Mouse (Mus musculus): ENCODE measurements around the gene Ccdc141. TPM values are rescaled to one million over a fixed set of nuclear protein-coding genes. Genes with fewer than 3 reads are reported as not detected.

Ccdc141 gene
- total RNA-seq, 2 experiments from 2014 or later: 5.4 to 6.5 TPM

GRCm38 (mm10) chr2:77149576-77149975, 20.9 kb downstream of the Ccdc141 start:
- no peak for DNase-seq
- no peak for TF ChIP-seq CTCF (IDR thresholded peaks at IDR 0.05)
- intact Hi-C loops (cut with DNase I): no loop called here
- no peak overlapping the region for H3K4me3 ChIP-seq
- H3K27ac ChIP-seq: no peak overlapping the region

GRCm38 (mm10) chr2:77148215-77148614, 22.2 kb downstream of the Ccdc141 start:
- DNase-seq: no peak
- no peak for TF ChIP-seq CTCF (IDR thresholded peaks at IDR 0.05)
- intact Hi-C loops (cut with DNase I): no loop called here
- Histone ChIP-seq H3K27ac (no peak overlapping the region), H3K4me3 (no peak overlapping the region)

GRCm38 (mm10) chr2:77146968-77147367, 23.5 kb downstream of the Ccdc141 start:
- no peak for DNase-seq
- intact Hi-C loops (cut with DNase I): no loop called here
- no peak overlapping the region for H3K4me3 ChIP-seq
- TF ChIP-seq CTCF (IDR thresholded peaks at IDR 0.05): no peak
- no peak overlapping the region for H3K27ac ChIP-seq

DNA sequence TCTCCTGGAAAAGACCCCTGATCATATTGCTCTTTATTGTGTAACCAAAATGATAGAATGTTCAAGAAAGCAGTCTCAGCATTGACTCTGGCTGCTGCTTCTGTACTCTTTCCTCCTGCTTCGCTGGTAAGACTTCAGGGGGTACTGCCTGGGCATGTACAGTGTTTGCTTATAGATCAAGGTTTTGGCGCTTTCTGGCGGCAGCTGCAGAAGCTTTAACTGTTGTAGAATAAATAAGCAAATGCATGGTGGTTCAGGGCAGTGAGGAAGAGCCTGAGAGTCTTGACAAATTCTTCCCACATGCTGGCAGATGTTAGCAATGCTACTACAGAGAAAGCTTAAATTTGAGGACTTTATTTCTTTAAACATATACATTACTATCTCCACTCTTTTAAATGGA, 24.1 kb downstream of the Ccdc141 start:
- Histone ChIP-seq H3K27ac (no peak overlapping the region), H3K4me3 (no peak overlapping the region)
- TF ChIP-seq CTCF (IDR thresholded peaks at IDR 0.05): no peak
- DNase-seq: no peak
- intact Hi-C loops (cut with DNase I): no loop called here

GRCm38 (mm10) chr2:77143536-77143935, 26.9 kb downstream of the Ccdc141 start:
- DNase-seq: no peak
- no peak for TF ChIP-seq CTCF (IDR thresholded peaks at IDR 0.05)
- intact Hi-C loops (cut with DNase I): no loop called here
- Histone ChIP-seq H3K4me3 (no peak overlapping the region), H3K27ac (no peak overlapping the region)

- Histone ChIP-seq H3K4me3 (no peak overlapping the region), H3K27ac (no peak overlapping the region)
- intact Hi-C loops (cut with DNase I): no loop called here
- TF ChIP-seq CTCF (IDR thresholded peaks at IDR 0.05): no peak
- DNase-seq: no peak
Observed at GRCm38 (mm10) chr2:77138879-77139278, 31.6 kb downstream of the Ccdc141 start.

- Histone ChIP-seq H3K27ac (no peak overlapping the region), H3K4me3 (no peak overlapping the region)
- no peak for DNase-seq
- intact Hi-C loops (cut with DNase I): no loop called here
- no peak for TF ChIP-seq CTCF (IDR thresholded peaks at IDR 0.05)
Observed at GRCm38 (mm10) chr2:77134906-77135305, 35.5 kb downstream of the Ccdc141 start.

DNA sequence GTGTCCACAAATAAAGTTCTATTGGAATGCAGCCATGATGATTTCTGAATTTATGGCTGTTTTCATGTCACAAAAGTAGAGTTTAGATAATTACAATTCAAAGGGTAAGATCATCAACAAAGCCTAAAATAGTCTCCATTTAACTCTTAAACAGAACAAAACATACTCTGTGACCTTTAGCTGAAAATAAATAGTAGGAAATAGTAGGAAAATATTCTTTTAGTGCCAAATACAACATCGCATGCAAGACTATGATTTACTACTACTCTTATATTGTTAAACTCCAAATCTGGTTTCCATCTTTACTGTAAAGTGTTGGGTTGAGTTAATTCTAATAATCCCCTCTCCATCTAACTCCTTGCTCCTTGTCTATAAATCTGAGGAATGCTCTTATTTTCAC, 37.0 kb downstream of the Ccdc141 start:
- H3K27ac ChIP-seq: no peak overlapping the region
- no peak for DNase-seq
- H3K4me3 ChIP-seq: no peak overlapping the region
- intact Hi-C loops (cut with DNase I): no loop called here
- TF ChIP-seq CTCF (IDR thresholded peaks at IDR 0.05): no peak

DNA sequence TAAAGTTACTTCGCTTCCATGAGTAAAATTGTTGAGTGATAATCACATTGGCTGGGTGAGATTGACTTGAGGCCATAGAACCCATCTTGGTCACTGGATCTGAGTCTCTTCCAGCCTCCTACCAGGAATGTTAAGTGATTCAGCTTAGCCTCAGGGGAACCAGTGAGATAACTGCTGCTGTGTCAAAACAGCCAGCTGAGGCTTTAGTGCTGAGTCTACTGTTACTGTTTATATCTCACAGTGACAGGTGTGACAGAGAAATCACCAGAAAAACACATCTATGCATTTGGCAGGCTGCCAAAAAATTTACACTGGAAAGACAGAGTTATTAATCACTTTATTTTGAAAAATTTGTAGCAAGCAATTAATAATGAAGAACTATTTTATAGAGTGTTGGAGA, 43.5 kb downstream of the Ccdc141 start:
- intact Hi-C loops (cut with DNase I): no loop called here
- no peak for TF ChIP-seq CTCF (IDR thresholded peaks at IDR 0.05)
- H3K4me3 ChIP-seq: no peak overlapping the region
- H3K27ac ChIP-seq: peak overlapping the region; percentile 21; the same call in 1 of the 2 replicates
- no peak for DNase-seq

DNA sequence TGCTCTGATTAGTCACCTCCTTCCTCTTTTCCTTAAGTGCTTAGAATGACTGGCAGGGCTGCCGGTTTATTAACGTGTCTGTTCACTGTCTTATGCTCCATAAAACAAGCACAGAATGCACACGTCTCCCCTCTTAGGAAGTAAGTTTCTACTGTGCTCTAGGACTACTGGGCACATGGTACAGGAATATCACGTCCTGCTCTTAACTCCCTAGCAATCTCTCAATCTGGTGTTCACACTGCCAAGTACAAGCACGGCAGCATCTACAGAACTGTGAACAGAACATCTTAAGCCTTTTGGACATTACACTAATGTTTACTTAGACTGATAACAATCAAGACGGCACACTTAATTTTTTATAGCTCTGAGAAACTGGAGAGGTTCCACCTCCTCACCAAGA, 52.3 kb downstream of the Ccdc141 start:
- Histone ChIP-seq H3K4me3 (no peak overlapping the region), H3K27ac (no peak overlapping the region)
- no peak for DNase-seq
- intact Hi-C loops (cut with DNase I): loop anchor here (5.0 kb wide), 1 partner anchor 54 kb away; the partner anchor contains the start of gene Ccdc141
- no peak for TF ChIP-seq CTCF (IDR thresholded peaks at IDR 0.05)

GRCm38 (mm10) chr2:77114335-77114734, 56.1 kb downstream of the Ccdc141 start:
- Histone ChIP-seq H3K4me3 (no peak overlapping the region), H3K27ac (peak overlapping the region; percentile 65)
- TF ChIP-seq CTCF (IDR thresholded peaks at IDR 0.05): no peak
- intact Hi-C loops (cut with DNase I): no loop called here
- DNase-seq: no peak

DNA sequence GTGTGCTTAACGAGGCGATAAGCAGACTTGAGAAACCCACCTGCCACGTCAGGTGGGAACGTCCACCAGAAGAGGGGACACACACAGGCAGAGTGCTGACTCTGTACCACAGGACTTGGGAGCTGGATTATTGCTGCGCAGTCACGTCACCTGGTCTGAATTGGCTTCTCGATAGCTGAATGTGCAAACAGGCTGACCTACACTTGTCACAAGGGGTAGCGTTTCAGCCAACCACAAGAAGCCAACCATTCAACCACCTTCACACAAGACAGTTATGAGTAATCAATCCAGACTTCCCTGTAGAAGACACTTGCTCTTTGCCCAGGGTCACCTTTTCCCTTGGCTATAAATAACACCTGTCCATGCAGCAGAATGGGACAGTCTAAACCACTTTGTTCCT, 56.6 kb downstream of the Ccdc141 start:
- intact Hi-C loops (cut with DNase I): no loop called here
- DNase-seq: peak; percentile 51
- no peak for TF ChIP-seq CTCF (IDR thresholded peaks at IDR 0.05)
- H3K27ac ChIP-seq: peak overlapping the region; percentile 65
- no peak overlapping the region for H3K4me3 ChIP-seq

GRCm38 (mm10) chr2:77113026-77113425, 57.4 kb downstream of the Ccdc141 start:
- no peak overlapping the region for H3K27ac ChIP-seq
- TF ChIP-seq CTCF (IDR thresholded peaks at IDR 0.05): no peak
- H3K4me3 ChIP-seq: no peak overlapping the region
- intact Hi-C loops (cut with DNase I): no loop called here
- no peak for DNase-seq

DNA sequence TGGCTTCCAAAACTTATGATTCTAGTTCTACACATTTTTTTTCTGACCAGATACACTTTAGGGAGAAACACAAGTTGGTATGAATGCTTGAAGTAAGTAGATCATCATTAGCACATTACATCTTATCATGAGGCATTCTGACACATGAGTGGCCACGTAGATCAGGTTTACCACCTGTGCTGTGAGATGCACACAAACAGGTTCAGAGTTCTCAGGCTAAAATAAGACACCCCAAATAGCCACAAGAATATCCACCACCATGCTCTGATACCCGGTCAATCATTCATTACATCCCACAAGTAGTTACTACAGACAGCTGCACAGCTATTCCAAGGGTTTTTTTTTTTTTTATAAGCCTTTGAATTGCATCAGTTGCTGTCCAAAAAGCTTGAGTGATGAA, 59.3 kb downstream of the Ccdc141 start:
- H3K4me3 ChIP-seq: no peak overlapping the region
- intact Hi-C loops (cut with DNase I): no loop called here
- no peak for TF ChIP-seq CTCF (IDR thresholded peaks at IDR 0.05)
- H3K27ac ChIP-seq: no peak overlapping the region
- no peak for DNase-seq

- DNase-seq: no peak
- intact Hi-C loops (cut with DNase I): no loop called here
- no peak for TF ChIP-seq CTCF (IDR thresholded peaks at IDR 0.05)
- H3K27ac ChIP-seq: no peak overlapping the region
- H3K4me3 ChIP-seq: no peak overlapping the region
Observed at GRCm38 (mm10) chr2:77110365-77110764, 60.1 kb downstream of the Ccdc141 start.
